Mouse (Mus musculus) heart, postnatal 0 days (tissue): ENCODE data around the gene Saa3. TPM values are rescaled to one million over a fixed set of nuclear protein-coding genes. Genes with fewer than 3 reads are reported as not detected.
"Not testable (repeated sequence)": the region's sequence is repeated elsewhere in the genome, so short reads cannot be mapped to it uniquely, and the experiment has no call there.

ENCODE experiments used
- ATAC-seq: fragments of 200-750 bp; cut with Nextera tagmentation; 2 replicates; pipeline ENCODE4 v1.8.0; 2017; ENCODE audit warnings: low read depth, moderate number of reproducible peaks, moderate library complexity; ENCODE audit not compliant: insufficient read depth
- DNase-seq: peaks from one replicate; pipeline ENCODE4 v3.0.0-alpha.2; 2016; ENCODE audit warnings: low spot score
- H3K27ac ChIP-seq: fragments of 300-500 bp; sonication (generic); 2 replicates; pipeline ENCODE4 v1.5.1; 2014; ENCODE audit warnings: low read depth, mild to moderate bottlenecking
- H3K27me3 ChIP-seq: fragments of 300-500 bp; sonication (generic); 2 replicates; pipeline ENCODE4 v1.6.1; 2014; ENCODE audit warnings: low read length, mixed read lengths; ENCODE audit not compliant: control insufficient read depth, insufficient read depth
- H3K36me3 ChIP-seq: fragments of 300-500 bp; sonication (generic); replicated peaks from 2 replicates; pipeline ENCODE4 v1.6.1; 2014; ENCODE audit warnings: low read length, mixed read lengths; ENCODE audit not compliant: control insufficient read depth, insufficient read depth
- H3K4me1 ChIP-seq: fragments of 300-500 bp; sonication (generic); 2 replicates; pipeline ENCODE4 v1.6.1; 2014; ENCODE audit warnings: antibody characterized with exemption; ENCODE audit not compliant: control insufficient read depth, insufficient read depth
- H3K4me2 ChIP-seq: fragments of 300-500 bp; sonication (generic); 2 replicates; pipeline ENCODE4 v1.6.1; 2014; ENCODE audit warnings: low read depth, mild to moderate bottlenecking, low read length, moderate library complexity
- H3K4me3 ChIP-seq: fragments of 300-500 bp; sonication (generic); 2 replicates; pipeline ENCODE4 v1.5.1; 2014; ENCODE audit warnings: low read depth, low read length
- H3K9ac ChIP-seq: fragments of 300-500 bp; sonication (generic); replicated peaks from 2 replicates; pipeline ENCODE4 v1.6.1; 2014; ENCODE audit warnings: low read depth, low read length, mixed read lengths
- H3K9me3 ChIP-seq: fragments of 300-500 bp; sonication (generic); replicated peaks from 2 replicates; pipeline ENCODE4 v1.6.1; 2016; ENCODE audit warnings: low read length; ENCODE audit not compliant: control insufficient read depth
- CTCF ChIP-seq: IDR thresholded peaks from 2 replicates; pipeline ENCODE4 v1.5.1; 2016; ENCODE audit warnings: antibody characterized with exemption, control low read depth, low read depth
- EP300 ChIP-seq: IDR thresholded peaks from 2 replicates; pipeline ENCODE4 v1.6.1; 2016; ENCODE audit warnings: antibody characterized with exemption, low read depth
- WGBS: fragments of 180-500 bp; shearing (Covaris S2); extraction: QIAGEN DNeasy Blood & Tissue Kit; methylation state at CpG from one replicate; pipeline ENCODE4 v1.1.7; 2014; 5-methylcytosine and 5-hydroxymethylcytosine counted together
- polyA plus RNA-seq: library from polyadenylated mRNA; unstranded; fragments of >200 nt; fragmentation: Nextera tagmentation; extraction: Ambion mirVana; gene quantifications from 2 replicates; pipeline ENCODE4 v1.2.1, GENCODE M21; 2015
- total RNA-seq: library from RNA; depleted of rRNA; stranded (reverse); fragments of >200 nt; gene quantifications from 2 replicates; pipeline ENCODE4 v1.2.3, GENCODE M21; 2014; ENCODE audit warnings: low replicate concordance

Gene Saa3
- total and polyA plus RNA-seq, 2 experiments from 2014 or later: 0.36 TPM; not detected in 1

GRCm38 (mm10) chr7:46710390-46710844 is 5.1 kb downstream of the Saa3 start, which contains the start of gene Saal1:
Saal1 (minus strand) TSS chr7:46710680.
- peak within 1 kb of the TSS; percentile 67 for H3K9ac ChIP-seq
- H3K27me3 ChIP-seq: 0 out of 2 replicates have a peak, but pooled peaks cover 4% of the 10 kb centered on the region
- peaks cover 21% of the 10 kb centered on the region for H3K36me3 ChIP-seq
- H3K9me3 ChIP-seq: no peaks in the 10 kb centered on the region
- peak within 1 kb of the TSS; percentile 84 for H3K4me3 ChIP-seq
- ATAC-seq: peak; percentile 98
- H3K27ac ChIP-seq: no peak within 1 kb of the TSS
- peak; percentile 75 for DNase-seq
- peak within 1 kb of the TSS; percentile 69 for H3K4me2 ChIP-seq
- peaks cover 9% of the 10 kb centered on the region; the same call in 1 of the 2 replicates for H3K4me1 ChIP-seq
- under 1% methylated on average over 38 of the region's 38 CpGs for WGBS
- peak; percentile 93 for TF ChIP-seq CTCF
- TF ChIP-seq EP300: no peak

- Histone ChIP-seq H3K9me3 (no peaks in the 10 kb centered on the region), H3K4me3 (no peak overlapping the region), H3K4me1 (no peaks in the 10 kb centered on the region), H3K27me3 (no peaks in the 10 kb centered on the region), H3K27ac (no peak overlapping the region), H3K4me2 (no peak overlapping the region), H3K9ac (no peak overlapping the region), H3K36me3 (peaks cover 80% of the 10 kb centered on the region)
- ATAC-seq (no peak), DNase-seq (no peak)
- TF ChIP-seq CTCF: no peak
- TF ChIP-seq EP300: no peak
- 94% methylated on average over 6 of the region's 6 CpGs for WGBS
These were observed 14.9 kb downstream of the Saa3 start for GRCm38 (mm10) chr7:46700521-46701025.

GRCm38 (mm10) chr7:46696754-46697153 is 18.7 kb downstream of the Saa3 start:
- no peaks in the 10 kb centered on the region for H3K9me3 ChIP-seq
- no peak overlapping the region for H3K27ac ChIP-seq
- ATAC-seq: no peak
- no peak overlapping the region for H3K4me2 ChIP-seq
- TF ChIP-seq EP300: no peak
- TF ChIP-seq CTCF: no peak
- H3K36me3 ChIP-seq: peaks cover 61% of the 10 kb centered on the region
- no peaks in the 10 kb centered on the region for H3K27me3 ChIP-seq
- no peaks in the 10 kb centered on the region for H3K4me1 ChIP-seq
- H3K4me3 ChIP-seq: no peak overlapping the region
- WGBS: 36% methylated on average over 1 of the region's 1 CpGs
- no peak for DNase-seq
- H3K9ac ChIP-seq: no peak overlapping the region

DNA sequence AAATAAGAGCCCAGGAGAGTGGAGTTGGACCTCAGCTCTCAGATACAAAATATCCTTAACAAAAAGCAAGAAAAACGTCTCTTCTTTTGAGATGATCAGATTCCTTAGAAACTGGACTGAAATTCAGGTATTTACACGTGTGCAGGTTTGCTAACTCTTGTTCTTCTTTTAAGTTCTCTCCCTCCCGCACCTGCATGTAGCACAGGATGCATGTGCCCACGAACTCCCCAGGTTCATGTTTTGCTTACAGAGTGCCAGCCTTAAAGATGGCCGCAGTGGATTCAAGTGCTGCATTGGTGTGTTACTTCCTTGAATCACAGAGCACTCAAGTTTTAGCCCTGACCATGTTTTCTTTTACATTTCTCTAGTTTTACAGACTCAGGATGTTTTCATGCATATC is 28.7 kb downstream of the Saa3 start:
- WGBS: 82% methylated on average over 5 of the region's 5 CpGs
- Histone ChIP-seq H3K4me3 (no peak overlapping the region), H3K36me3 (peaks cover 31% of the 10 kb centered on the region), H3K4me2 (no peak overlapping the region), H3K9ac (no peak overlapping the region), H3K27ac (no peak overlapping the region), H3K9me3 (no peaks in the 10 kb centered on the region), H3K4me1 (no peaks in the 10 kb centered on the region), H3K27me3 (no peaks in the 10 kb centered on the region)
- TF ChIP-seq EP300: no peak
- no peak for TF ChIP-seq CTCF
- no peak for DNase-seq
- no peak for ATAC-seq

DNA sequence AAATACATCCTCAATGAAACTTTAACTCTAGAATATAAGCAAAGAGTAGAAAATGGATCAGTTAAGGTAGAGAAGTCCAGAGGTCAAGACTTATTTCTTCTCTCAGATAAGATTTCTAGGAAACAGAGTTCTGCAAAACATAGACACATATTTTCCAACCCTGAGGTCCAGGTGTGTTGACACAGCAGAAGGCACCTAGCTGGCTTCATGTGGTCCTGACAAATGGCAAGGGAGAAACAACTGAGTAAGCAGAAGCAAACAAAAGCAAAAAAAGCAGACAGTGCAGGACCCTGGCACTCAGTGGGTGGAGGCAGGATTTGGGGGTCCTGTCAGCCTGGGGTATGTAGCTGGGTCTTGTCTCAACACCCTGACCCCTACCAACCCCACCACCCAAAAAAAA is 34.8 kb downstream of the Saa3 start:
- no peaks in the 10 kb centered on the region for H3K4me1 ChIP-seq
- no peak overlapping the region for H3K27ac ChIP-seq
- H3K27me3 ChIP-seq: no peaks in the 10 kb centered on the region
- no peaks in the 10 kb centered on the region for H3K9me3 ChIP-seq
- H3K4me3 ChIP-seq: no peak overlapping the region
- DNase-seq: no peak
- no peak for TF ChIP-seq EP300
- TF ChIP-seq CTCF: no peak
- no peak overlapping the region for H3K4me2 ChIP-seq
- ATAC-seq: no peak
- H3K36me3 ChIP-seq: no peaks in the 10 kb centered on the region
- H3K9ac ChIP-seq: no peak overlapping the region

- not testable (repeated sequence) for H3K9me3 ChIP-seq, DNase-seq, H3K9ac ChIP-seq, H3K4me2 ChIP-seq, ATAC-seq, H3K4me3 ChIP-seq, H3K27ac ChIP-seq, H3K27me3 ChIP-seq, H3K4me1 ChIP-seq, H3K36me3 ChIP-seq
- 75% methylated on average over 7 of the region's 7 CpGs for WGBS
These were observed 36.5 kb downstream of the Saa3 start for GRCm38 (mm10) chr7:46679044-46679443.
